8 mouse cellular contexts compared by ENCODE assay signal in genomic region chr13:3776446-3776845, GRCm38 (mm10). TPM values are rescaled to one million over a fixed set of nuclear protein-coding genes. Genes with fewer than 3 reads are reported as not detected.
A peak's percentile ranks its signal among the peaks of the same experiment; 100 is the strongest.
DNase-seq lines count a peak whose midpoint lies in the region; ATAC-seq lines count a peak whose summit lies in the region.

No protein-coding gene starts in this region.

- intact Hi-C loops in left cerebral cortex, postnatal 14 days (cut with DNase I): no loop called here

- DNase-seq in lung, postnatal 36 days: peak; percentile 56
- DNase-seq in lung, postnatal 10 days: no peak
- DNase-seq in left cerebral cortex, postnatal 14 days (ENCODE audit: low spot score in 2 of 2): peak; percentile 64 to 93
- peak; percentile 95 for DNase-seq in telencephalon, adult 2 months (ENCODE audit: low read depth, low spot score)
- no peak for DNase-seq in spleen, adult 18-20 months
- no peak for DNase-seq in heart, adult 18-20 months
- no peak for DNase-seq in urinary bladder, postnatal 4 days (ENCODE audit: low spot score in 2 of 2)

- peak; percentile 34 to 61; a peak in 3 of 4 replicates for ATAC-seq in hematopoietic stem cell, adult 5-6 weeks (replicated peaks in 1 of 2; ENCODE audit: insufficient read depth in 1 of 2, low FRiP score in 2 of 2, low TSS enrichment in 1 of 2, low read depth in 1 of 2, poor library complexity in 2 of 2, severe bottlenecking in 2 of 2)

RNA-seq across cellular contexts. Expression of gene Calml3, which starts 27.7 kb away (rescaled TPM):
- not detected in 2 replicates for total RNA-seq in hematopoietic stem cell, adult 5-6 weeks (2017)
- total RNA-seq in left cerebral cortex, postnatal 14 days (2021): not detected
- total RNA-seq in heart, adult 18-20 months (2021): not detected

Comparison
In these comparisons a context has a peak if more than half of its experiments do, and no peak if none do; other contexts are left out.
1. DNase-seq: peak in lung, postnatal 36 days (single experiment), left cerebral cortex, postnatal 14 days (2 of 2) and telencephalon, adult 2 months (single experiment); none in lung, postnatal 10 days (single experiment), spleen, adult 18-20 months (0 of 2), heart, adult 18-20 months (0 of 2) and urinary bladder, postnatal 4 days (0 of 2).